Mouse (Mus musculus) ES-Bruce4 (cell line): ENCODE data around the gene Nav3.

ENCODE experiments used
- CTCF ChIP-seq: IDR thresholded peaks from one replicate; pipeline ENCODE4 v1.8.1; 2011; ENCODE audit warnings: low read depth, low read length
- EP300 ChIP-seq: IDR thresholded peaks from 2 replicates; pipeline ENCODE4 v1.6.1; 2011; ENCODE audit warnings: low read depth, low read length; ENCODE audit not compliant: insufficient read depth
- POLR2A ChIP-seq: IDR thresholded peaks from one replicate; pipeline ENCODE4 v1.8.1; 2011; ENCODE audit warnings: low read length; ENCODE audit not compliant: insufficient read depth

DNA sequence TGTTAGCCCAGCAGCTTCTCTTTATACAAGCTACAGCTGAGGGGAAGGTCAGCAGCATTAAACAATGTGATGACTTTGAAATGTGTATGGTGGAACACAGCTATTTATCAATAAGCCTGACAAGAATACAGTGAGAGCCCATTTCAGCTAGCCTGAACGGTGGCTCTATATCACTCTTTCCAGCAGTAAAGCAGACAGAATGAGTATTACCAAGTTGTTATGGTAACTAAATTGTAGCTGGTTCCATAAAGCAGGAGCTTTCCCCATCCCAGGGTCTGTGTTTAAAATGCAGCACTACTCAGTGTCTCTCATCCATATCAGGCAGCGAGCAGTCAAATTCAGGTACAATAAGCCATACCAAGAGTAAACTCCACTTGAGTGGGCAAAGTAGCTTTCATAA is 27.0 kb downstream of the Nav3 start:
- TF ChIP-seq POLR2A = no peak
- TF ChIP-seq CTCF = no peak
- TF ChIP-seq EP300 = no peak
